Mouse (Mus musculus) cerebellum, adult 9-11 months (tissue): ENCODE measurements around the gene En1.

Experiments used
- DNase-seq: peaks from one replicate; pipeline ENCODE4 v3.0.0; 2022

The En1 gene

DNA sequence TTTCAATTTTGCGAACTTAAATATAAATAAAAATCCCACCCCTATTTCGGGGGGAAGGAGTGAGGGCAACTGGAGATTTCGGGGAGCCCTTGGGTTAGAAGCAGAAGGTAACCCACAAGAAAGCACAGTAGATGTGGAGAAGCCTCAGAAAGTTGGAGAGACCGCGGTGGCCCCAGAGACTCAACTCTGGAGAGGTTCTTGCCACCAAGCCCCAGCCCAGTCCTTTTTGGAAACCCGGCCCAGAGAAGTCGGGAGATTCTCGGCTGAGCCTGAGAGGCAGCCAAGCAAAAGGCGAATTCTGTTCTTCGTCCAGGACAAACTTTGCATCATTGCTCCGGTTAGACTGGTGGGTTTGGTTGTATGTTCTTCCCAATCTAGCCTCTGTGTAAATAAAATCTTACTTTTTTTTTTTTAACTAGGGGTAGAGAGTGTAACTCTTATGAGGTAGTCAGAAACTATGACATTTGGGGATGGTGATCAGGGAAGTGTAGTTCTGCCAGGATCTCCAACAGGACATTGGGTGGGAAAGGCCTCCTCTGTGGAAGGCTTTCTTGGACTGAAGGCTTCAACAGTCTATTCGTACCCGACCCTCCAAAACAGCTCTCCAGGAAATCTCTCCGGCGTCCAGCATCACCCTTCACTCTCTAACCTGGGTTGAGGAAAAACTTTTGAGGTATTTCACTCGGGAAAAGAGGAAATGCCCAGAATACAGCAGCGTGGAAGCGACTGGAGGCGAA, 1.5 kb upstream of the En1 start:
- DNase-seq, result no peak

DNA sequence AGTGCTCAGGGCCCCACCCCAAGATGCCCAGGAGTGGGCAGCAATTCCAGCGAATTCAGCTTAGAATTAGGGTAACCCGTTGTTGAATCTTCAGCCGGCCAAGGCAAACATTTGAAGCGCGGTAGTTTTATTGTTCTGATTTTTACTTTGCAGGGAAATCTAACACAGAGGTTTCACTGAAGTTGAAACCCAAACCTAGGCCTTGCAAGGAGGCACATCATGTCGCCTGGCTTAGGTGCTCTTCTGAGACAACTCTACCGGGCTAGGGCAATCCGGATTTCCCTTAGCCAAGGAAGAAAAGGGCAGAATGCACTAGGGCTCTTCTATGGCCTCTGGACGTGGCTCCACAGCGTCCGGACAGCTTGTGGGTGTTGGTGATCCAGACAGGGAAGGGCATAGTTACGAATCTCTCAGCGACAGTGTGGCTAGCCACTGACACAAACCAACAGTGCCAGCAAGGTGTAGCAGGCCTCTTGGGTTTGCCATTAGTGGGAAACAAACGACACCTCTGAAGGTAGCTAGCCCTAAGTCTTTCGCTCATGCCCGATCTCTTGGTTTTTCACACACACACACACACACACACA, 873 bp upstream of the En1 start:
- no peak for DNase-seq

DNA sequence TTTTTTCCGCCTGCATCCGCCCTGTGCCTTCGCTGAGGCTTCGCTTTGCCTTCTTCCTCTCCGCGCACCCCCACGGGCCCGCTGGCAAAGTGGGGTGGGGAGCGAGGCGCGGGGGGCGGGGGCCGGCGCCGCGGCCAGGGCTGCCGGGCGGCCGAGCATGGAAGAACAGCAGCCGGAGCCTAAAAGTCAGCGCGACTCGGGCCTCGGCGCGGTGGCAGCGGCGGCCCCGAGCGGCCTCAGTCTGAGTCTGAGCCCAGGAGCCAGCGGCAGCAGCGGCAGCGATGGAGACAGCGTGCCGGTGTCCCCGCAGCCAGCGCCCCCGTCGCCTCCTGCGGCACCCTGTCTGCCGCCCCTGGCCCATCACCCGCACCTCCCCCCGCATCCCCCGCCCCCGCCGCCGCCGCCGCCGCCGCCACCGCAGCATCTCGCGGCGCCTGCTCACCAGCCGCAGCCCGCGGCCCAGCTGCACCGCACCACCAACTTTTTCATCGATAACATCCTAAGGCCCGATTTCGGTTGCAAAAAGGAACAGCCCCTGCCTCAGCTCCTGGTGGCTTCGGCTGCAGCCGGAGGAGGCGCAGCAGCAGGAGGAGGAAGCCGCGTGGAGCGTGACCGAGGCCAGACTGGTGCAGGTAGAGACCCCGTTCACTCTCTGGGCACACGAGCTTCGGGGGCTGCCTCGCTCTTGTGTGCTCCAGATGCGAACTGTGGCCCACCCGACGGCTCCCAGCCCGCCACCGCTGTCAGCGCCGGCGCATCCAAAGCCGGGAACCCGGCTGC, 848 bp downstream of the En1 start:
- peak; percentile 37 for DNase-seq

DNA sequence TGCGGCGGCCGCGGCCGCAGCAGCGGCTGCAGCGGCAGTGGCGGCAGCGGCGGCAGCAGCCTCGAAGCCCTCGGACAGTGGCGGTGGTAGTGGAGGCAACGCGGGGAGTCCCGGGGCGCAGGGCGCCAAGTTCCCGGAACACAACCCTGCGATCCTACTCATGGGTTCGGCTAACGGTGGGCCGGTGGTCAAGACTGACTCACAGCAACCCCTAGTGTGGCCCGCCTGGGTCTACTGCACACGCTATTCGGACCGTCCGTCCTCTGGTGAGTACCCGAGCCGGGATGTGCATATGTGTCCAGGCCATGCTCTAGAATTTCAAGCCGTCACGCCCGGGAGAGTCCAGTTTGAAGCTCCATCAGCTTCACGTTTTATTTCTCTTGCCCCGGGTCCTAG, 1.4 kb downstream of the En1 start:
- DNase-seq, result no peak

DNA sequence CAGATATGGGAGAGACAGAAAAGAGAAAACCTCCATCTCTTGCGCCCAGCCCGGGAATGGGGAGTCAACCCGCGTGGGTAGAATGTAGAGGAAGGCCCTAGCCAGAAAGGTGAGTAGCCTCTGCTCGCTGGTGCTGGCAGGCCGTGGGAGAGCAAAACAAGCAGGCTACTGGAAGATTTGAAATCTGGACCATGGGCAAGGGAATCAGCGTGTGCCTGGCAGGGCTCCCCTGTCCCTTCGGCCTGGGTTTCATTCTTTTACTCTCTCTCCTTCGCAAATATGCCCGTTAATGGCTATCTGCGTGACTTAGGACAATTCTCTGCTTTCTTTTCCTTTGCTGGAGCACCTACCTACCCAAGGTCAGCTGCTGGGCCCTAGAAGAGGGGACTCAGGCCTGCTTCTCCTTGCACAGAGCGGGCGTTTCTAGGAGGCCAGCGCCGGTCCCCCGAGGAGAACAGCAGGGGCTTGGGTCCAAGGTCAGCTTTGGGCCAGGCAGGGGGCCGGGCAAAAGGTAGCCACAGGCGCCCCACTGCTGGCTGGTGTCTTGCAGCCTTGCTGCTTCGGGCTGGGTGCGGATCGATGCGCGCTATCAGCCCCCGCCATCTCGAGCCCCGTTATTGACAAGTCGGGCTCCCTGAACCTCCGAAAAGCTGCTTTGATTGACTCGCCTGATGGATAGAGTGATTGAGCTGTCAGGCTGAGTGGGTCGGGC, 2.4 kb downstream of the En1 start:
- DNase-seq, result no peak

DNA sequence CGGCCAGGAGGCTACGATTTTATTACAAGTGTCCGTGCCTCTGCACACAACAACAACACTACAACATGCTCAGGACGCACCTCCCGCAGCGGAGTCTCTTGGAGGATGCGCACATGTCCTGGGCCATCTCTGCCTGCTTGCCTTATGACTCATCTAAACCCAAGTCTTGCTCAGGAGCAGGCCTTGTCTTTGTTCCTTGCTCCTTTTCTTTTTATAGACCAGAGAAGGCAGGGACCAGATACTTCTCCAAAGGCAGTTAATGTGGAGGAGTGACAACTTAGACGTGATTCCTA, 2.9 kb downstream of the En1 start:
- DNase-seq, result no peak

DNA sequence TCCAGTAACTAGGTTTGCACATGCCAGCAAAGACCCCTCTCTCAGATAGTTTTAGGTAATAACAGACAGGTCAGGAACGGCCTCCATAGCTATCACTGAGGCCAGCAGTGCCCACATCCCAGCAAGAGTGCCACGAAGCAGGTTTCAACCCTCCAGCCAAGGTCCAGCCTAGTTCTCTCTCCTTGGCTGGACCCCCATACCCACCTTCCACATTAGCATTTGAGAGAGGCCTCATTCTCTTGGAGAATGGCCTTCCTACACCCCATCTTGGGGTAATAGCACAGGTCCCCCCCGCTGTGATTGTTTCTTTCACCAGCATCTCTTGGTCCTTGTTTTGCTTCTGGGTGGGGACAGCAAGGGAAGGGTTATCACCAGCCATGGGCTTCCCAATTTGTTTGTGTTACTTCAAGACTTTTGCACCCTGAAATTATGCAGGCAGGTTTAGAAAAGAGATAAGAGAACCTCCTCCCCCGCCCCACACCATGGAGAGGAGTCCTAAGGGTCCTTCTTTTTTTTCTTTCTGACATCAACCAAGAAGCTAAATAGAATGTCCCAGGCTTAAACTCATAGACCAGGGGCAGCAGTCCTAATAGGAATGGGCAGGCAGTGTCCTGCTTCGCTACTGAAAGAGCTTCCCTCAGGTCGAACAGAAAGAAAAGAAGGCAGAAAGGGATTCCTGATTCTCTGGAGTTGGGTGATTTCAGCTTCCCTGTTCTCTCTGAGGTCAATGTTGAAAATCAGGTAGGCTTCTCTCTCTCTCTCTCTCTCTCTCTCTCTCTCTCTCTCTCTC, 3.5 kb downstream of the En1 start:
- DNase-seq, result no peak

DNA sequence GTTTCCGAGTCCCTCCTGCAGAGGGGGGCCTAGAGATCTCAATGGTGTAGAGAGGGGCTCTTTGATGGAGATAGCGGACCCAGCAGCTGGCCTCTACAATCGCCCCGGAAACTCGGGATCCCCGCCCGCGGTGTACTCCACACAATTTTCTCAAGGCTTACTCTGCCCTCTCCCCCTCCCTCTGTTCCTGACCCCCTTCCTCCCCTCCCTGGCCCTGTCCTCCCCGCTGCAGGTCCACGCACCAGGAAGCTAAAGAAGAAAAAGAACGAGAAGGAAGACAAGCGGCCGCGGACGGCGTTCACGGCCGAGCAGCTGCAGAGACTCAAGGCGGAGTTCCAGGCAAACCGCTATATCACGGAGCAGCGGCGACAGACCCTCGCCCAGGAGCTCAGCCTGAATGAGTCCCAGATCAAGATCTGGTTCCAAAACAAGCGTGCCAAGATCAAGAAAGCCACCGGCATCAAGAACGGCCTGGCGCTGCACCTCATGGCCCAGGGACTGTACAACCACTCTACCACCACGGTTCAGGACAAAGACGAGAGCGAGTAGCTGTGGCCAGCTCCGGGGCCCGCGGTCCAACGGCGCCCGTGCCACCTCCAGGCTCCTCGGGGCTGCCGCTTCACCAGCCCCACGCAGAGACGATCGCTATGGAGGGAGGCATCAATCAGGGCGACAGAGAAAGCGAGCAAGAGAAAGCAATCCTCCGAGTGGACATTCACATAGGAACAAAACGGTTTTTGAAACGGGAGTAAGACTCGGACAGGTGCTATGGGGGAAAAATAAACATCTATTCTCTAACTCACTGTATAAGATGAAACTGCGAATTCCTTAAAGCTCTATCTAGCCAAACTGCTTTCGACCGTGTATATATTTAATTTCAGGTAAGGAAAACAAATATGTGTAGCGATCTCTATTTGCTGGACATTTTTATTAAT, 4.7 kb downstream of the En1 start:
- no peak for DNase-seq

DNA sequence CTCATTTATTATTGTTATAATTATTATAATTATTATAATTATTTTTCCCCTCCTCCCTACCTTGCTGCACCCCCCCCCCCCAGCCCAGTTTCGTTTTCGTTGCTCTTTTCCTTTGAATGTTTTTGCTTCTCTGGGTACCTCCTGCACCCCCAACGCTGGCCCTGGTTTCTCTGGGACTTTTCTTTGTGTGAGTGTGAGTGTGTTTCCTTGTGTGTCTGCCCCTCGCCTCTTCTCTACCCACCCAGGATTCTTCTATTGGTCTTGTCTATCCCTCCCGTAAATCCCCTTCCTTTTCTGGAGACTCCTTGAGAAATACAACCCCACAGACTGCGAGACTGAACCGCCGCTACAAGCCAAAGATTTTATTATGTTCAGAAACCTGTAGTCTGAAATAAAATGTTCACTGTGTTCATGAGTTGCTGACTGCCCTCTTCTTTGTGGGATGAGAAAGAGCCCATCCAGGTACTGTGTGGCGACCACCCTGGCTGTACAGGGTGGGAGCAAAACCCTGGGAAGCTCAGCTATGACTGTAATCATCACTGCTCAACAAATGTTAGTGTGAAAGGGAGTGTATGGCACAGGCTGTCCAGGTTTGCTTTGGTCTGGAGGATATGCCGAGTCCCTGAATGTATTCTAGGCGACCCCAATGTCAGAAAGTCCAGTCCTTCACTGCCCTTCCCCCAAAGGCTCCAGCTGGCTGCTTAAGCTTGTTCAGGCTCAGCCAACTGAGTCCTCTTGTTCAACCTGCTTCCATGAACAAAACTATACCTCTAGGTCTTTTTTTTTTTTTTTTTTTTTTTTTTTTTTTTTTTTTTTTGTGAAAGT, 5.6 kb downstream of the En1 start:
- DNase-seq, result no peak

DNA sequence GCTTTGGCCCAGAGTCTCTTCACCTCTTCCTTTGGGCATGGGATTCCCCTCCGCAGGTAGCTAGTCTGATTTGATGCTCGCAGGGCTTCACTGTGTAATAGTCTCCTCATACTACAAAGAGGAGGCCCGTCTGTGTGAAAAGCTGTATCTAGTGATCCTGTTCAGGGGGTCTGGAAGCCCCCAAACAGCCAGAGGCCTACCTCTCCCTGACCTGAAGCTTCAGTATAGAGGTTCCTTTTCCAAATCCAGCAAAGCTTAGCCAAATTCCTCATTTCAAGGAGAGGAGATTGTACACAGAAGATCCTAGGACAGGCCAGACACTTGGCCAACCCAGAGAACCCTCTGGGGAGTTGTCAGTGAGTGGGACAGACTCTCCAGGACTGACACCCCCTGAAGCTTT, 6.2 kb downstream of the En1 start:
- no peak for DNase-seq

DNA sequence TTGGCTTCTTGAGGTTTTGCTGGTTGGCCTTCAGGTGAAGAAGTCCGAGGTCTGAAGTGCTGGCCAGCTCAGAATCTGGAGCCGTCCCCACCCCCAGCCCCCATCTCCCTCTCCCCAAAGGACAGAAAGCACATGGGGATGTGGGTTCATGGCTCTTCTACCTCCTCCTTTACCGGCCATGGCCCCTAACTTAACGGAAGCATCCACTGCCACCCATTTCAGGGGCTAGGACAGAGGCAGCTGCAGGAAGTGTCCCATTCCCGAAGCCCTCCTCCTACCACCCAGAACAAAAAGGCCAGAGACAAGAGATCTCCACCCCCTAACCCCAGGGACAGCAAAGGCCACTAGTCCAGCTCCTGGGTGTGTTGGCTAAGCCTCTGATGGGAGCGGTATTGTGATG, 7.4 kb downstream of the En1 start:
- no peak for DNase-seq

DNA sequence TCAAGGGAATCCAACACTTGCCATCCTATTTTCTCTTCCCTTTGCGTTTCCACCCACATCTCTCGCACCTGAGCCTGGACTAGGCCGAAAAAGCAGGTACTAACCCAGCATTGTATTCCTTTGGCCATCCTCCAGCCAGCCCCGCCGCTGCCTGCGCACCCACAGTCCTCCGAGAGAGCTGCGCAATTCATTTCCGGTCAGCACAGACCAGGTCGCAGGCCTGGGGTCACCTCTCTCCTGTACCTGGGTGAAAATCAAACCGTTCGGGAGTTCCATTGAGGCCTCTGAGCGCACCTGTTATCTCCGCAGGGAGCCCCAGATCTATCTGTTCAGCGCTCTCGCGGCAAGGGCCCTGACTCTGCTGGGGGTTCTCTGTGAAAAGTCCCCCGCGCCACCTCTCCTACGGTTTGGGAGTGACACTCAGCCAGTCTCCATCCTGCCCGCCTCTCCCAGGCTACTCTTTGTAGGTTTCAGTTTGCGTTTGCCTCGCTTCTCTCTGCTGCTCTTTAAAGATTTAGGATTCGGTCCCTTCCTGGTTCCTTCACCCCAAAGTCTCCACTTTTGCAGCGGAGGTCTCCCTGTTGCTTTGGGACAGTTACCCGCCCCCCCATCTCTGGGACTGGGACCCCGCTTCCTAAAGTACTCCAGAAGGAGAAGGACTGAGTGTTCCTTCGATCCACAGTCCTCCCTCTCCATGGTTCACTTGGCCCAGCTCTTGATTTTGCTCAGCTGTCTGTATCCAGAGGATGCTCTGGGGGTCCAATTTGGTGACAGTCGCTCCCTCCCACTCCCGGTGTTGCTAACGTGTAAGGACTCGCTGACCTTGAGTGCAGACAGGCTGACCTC, 11.5 kb downstream of the En1 start:
- DNase-seq, result no peak

DNA sequence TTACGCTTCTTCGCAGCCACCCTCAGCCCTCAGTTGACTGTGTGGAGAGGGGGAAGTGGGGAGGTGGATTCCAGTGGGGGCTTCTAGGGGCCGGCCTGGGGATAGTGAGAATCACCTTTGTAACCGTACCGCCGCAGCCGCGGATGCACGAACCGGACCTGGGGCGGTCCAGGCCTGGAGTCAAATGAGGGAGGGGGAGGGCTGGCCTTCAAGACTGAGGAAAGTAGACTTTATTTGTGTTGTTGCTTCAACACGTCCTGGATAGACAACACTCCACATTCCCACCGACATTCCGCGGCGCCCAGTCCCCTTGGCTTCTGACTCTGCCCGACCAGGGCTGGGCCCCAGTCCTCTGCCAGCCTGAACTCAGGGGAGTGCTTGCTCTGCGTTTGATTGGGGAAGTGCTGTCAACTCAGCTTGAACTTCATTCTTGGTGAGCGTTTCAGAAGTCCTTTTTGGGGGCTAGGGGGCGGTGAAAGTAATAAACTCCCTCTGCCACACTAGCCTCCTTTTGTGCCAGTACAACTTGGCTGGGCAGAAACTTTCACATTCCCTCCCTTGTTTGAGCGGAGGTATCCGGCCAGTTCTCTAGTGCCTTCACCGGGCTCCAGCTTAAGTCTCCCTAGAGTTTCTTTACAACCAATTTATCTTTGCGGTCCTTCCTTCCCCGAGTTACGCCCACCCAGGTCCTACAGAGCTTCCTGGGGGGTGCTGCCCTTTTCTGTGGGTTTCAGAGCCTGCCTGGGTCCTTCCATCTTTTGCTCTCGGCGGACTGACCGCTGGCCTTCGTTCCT, 12.3 kb downstream of the En1 start:
- DNase-seq, result no peak

DNA sequence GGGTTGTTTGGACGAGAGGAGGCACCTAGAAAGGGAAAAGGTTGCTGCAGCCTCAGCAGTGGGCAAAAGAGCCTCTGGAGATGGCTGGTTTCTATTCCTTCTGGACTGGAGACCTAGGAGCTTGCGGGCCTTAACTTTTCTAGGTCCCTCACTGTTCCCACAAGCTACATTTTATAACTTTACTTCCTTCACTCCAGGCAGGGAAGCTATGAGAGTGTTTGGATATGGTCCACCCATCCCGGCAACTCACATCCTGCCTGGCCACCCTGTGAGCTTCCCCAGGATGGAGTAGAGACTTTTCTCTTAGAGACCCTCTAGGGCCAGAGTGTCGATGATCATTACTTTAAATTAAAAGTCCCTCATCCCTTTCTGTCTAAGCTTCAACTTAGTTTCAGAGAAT, 13.3 kb downstream of the En1 start:
- no peak for DNase-seq

DNA sequence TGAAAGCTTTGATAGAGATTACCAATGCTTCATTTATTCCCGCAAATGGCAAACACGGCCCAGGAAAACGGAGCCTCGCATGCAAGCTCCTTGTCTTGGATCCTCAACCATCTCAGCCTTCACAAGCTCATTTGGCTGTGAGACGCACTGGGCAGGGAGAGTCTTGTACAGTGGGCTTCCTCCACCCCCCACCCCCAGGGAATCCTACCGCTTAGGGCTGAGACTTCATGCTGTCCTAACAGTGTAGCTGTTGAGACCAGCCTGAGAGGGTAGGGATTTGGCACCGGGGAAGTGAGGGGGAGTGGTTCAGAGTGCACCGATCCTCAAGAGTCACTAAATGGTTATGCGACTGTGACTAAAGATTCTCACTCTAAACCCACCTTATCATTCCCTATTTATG, 13.7 kb downstream of the En1 start:
- DNase-seq, result no peak

DNA sequence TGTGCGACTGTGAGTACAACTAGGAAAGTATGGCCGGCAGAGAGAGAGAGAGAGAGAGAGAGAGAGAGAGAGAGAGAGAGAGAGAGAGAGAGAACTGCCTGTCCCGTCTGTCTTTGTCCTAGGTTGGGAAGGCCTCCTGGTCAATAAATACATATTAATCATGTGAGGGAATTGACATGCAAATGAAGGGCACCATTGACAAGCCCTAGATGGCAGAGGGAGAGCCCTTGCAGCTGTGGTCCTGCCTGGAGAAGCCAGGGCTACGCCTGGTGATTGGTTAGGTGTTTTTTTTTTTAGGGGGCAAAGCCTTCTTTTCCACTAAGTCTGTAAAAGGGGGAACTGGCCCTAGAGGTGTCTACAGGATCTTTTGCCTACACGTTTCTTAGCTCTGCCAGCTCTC, 19.2 kb downstream of the En1 start:
- no peak for DNase-seq

DNA sequence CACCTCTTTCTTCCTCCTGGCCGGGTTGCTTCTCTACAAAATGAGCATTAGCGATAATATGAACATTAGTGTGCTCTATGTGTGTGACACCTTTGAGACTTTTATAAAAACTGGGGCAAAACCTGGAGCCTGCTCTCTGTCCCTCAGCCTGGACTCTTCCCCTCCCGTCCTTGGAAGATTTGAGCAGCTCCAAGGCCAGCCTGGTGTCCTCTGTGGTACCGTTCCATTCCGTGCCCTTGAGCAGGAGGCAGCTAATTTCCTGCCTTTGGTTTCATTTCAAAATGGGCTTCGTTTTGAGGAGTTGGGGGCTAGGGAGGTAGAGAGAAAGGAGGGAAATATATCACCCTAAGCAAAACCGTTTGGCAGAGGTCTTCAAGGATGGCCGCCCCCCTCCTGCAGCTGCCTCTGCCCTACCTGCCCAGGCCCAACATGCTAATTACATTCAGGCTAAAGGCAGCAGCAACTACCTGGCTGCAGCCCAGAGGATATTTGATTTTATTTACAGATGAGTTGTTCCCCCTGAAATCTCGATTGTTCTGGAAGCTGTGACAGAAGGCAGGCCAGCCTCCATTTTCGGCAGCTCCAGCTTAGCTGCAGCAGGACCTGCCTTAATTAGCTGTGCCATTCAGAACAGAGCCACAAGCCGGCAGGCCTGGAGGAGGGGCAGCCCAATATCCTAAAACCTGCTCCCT, 24.9 kb downstream of the En1 start:
- no peak for DNase-seq

DNA sequence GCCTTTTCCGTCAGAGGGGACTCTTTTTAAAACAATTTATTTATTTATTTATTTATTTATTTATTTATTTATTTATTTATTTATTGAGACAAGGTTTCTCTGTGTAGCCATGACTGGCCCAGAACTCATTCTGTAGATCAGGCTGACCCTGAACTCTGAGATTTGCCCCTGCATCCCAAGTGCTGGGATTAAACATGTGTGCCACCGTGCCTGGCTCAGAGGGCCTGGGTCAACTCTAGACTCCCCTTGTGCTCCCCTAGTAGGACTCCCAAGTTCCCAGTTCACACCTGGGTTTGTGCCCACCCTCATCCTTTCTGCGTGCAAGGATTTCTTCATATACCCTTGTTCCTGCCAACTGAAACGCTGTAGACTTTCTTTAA, 25.4 kb downstream of the En1 start:
- no peak for DNase-seq

DNA sequence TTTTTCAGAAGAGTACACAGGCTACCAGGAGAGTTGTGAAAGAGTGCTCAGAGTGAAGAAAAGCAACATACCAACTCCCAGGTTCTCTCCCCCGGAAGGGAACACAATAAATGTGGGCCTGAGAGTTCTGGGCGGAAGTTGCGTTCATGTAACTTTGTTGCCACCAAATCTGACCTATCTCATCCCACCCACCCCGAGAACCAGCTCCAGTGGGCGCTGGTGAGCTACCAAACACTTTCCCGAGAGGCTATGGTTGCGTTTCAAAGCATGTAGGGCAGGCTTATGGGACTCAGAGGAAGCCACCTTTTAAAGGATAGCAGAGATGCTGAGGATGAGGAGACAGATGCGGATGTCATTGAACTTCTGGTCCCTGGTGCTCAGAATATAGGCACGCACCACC, 26.6 kb downstream of the En1 start:
- DNase-seq, result no peak
